Mouse (Mus musculus): ENCODE measurements around the gene Dpep1.

- no peak for TF ChIP-seq POLR2A (IDR thresholded peaks at IDR 0.05; ENCODE audit: borderline replicate concordance, low read depth, low read length)
- TF ChIP-seq CTCF (IDR thresholded peaks at IDR 0.05; ENCODE audit: low read depth, low read length): no peak
Measured at GRCm38 (mm10) chr8:123199864-123200263, 13.8 kb downstream of the Dpep1 start.
